Mouse (Mus musculus): ENCODE results near the gene Myo5c.

The Myo5c gene

DNA sequence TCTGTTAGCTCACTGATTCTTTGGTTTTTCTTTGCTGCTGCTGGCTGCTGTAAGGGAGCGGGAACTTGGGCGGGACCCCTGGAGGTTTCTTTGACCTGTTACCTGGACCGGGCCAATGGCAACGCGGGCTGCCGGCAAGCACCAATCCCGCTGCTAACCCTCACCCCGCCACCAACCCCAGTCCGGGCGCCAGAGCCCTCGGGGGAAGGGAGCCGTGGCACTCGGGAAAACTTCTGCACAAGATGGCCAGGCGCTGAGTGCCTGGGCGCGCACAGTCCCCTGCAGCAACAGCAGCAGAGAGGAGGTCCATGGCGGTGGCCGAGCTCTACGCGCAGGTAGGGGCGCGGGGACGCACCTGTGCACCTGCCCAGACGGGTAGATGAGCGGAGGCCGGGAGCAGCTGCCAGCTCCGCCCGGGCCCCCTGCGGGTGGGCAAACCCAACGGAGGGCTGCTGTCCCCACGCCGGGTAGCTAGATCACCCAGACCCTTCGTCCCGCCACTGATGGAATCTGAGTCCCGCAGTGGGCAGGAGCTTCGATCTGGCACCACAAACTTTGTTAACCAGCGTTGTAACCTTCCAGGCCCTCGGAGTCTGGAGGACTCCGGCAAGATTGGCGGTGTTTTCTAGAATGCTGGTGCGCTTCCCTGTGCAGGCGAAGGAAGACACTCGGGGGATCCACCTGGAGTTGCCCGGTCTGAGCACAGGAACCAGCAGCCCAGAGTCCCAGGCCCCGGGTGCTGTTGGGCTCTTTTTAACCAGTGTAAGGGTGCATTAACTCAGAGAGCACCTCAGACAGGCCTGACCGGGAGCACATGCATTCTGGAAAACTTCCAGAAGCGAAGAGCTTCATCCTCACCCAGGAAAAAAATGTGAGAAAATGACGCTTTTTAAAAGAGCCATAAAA is at the start of gene Myo5c:
Gene Myo5c (plus strand): TSS at position 180 of the 906 bp plus-strand sequence.
- DNase-seq, result peak; percentile 11

- DNase-seq, result no peak
Observed at GRCm38 (mm10) chr9:75187646-75188260, 44.1 kb upstream of the Myo5c start.

- DNase-seq, result no peak
Observed at GRCm38 (mm10) chr9:75193858-75194257, 38.0 kb upstream of the Myo5c start.

GRCm38 (mm10) chr9:75196335-75196734 is 35.5 kb upstream of the Myo5c start:
- DNase-seq, result no peak

DNA sequence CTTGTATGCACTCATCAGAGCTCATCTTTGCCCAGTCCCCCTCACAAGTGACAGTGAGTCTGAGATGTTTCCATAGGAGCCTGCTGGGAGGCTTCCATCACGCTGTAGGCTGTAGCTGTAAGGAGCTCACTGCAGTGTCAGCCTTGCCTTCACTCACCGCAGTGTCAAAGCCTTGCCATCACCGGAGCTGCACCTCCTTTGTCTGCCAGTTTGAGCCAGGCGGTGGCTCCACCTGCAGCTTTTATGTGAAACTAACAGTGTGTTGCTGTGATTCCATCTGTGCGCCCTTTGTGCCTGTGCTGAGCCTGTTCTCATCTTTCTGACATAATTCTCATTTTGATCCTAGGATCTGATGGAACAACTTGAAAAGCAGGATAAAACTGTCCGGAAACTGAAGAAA is 34.5 kb upstream of the Myo5c start:
- peak; percentile 9 for DNase-seq

DNA sequence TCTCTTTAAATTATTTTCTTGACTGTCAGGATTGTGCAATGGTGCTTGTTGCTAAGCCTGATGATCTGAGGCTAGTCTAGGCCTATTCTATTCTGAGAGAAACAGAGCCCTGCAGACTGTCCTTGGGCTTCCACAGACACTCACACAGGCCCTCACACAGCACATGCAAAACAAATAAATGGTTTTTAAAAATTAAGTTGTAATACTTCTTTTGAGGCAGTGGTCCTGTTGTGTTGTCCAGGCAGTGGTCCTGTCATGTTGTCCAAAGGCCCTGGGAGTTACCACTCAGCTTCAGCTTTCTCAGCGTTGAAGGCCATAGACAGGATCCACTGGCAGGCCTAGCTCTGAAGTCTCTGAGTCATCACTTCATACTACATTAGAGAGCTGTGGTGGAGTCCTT is 30.3 kb upstream of the Myo5c start:
- DNase-seq, result no peak

DNA sequence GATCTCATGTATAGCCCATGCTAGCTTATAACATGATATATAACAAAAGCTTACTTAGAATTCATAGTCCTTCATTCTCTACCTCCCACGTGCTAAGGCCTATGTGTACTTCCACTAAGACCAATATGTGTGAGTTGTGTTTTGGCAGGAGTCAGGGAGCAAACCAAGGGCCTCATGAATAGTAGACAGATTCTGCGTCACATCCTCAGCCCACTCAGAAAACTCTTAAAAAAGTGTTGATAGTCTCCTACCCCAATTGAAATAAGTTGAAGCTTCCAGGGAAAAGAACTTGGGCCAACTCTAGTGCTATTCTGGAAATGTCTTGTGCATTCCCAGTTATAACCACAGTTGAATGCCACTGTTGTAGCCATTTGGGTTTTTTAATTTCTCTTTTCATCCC is 29.8 kb upstream of the Myo5c start:
- DNase-seq, result no peak

DNA sequence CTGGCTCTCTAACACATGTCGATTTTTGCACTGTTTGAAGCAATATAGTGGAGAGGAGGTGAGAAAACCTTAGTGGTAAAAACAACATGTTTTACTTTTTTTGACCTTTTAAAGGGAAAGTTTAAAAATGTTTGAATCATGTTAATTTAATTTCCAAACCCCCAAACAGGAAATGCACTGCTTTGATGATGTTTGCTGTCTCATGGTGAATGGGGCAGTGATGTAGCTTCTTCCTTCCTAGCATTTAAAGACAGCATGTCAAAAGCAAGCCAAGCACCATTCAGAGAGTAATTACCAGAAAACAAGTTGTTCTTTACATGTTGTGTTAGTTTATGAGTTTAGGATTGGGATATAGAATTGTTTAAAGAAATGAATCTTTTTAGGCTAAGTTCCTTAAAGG is 22.6 kb upstream of the Myo5c start:
- no peak for DNase-seq

- DNase-seq, result no peak
Observed at GRCm38 (mm10) chr9:75210269-75210668, 21.6 kb upstream of the Myo5c start.

DNA sequence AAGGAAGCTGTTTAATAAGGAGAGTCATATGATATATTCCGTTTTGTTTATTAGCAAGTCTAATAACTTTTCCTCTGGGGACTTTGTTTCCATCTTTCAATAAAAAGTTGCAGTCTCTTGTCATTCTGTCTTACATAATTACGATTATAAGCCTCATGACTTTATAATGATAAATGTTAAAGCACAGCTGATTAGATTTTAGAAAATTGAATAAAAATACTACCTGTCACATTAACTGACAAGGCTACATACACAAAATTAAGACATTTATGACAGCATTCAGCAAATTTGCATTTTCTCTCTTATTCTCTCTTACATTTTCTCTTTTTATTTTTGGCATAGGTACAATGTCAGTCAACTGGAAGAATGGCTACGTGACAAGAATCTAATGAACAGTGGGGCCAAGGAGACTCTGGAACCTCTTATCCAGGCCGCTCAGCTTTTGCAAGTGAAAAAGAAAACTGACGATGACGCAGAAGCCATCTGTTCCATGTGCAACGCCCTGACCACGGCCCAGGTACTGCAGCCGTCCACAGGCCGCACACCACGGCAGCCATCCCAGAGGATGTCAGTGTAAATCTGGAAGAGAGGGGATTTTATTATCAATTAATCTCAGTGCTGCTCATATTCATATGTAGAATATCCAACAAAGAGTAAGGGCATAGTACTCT is 16.9 kb upstream of the Myo5c start:
- DNase-seq, result no peak

DNA sequence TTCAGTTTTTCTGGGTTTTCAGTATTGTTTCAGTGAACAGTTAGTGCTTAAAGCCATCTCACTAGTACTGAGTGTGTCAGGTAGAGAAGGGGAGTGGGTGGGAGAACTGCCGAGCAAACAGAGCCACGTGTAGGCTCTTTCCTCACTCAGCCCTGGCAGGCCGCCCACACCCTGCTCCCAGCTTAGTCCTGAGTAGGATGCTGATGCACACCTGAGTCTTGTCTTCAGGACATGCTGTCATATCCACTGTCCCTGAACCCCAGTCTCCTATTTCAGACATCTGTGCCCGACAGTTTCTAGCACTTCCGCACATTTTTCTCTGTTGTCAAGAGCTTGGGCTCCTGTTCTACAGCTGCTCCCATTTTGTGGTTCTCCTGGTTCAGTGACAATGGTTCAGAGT is 11.9 kb upstream of the Myo5c start:
- DNase-seq, result no peak

GRCm38 (mm10) chr9:75221420-75222287 is 10.2 kb upstream of the Myo5c start:
- peak; percentile 19 for DNase-seq

GRCm38 (mm10) chr9:75232860-75233259 is 1.0 kb downstream of the Myo5c start:
- DNase-seq, result no peak

- DNase-seq, result no peak
Observed at GRCm38 (mm10) chr9:75234271-75234741, 2.5 kb downstream of the Myo5c start.

DNA sequence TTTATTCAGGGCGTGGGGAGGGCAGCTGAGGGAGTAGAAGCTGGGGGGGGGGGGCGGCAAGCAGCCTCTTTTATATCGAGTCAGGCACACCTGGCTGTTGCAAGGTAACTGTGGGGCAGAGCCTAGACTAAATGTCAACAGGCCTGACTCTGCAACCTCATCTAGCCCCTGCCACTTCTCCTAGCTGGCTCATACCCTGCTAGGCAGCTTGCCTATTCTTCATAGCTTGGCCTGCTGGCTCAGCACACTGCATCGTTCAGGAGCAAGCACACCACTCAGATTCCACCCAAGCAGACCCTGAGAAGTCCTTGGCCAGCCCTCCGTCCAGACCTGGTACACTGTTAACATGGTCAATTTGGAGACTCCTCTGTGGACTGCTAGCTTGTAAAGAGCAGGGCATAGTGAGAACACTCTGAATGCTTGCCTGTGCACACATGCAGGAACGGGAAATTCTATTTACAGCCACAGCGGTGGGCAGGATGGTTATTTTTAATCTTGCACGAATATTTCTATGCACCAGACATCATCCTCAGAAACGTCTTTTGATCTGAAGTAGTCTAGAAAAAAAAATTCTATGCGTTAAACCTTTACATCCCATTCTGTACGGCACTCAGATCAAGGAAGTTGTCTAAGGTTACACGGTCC is 3.3 kb downstream of the Myo5c start:
- DNase-seq, result no peak

- DNase-seq, result no peak
Observed at GRCm38 (mm10) chr9:75235696-75236095, 3.9 kb downstream of the Myo5c start.

- no peak for DNase-seq
Observed at GRCm38 (mm10) chr9:75236416-75237308, 4.8 kb downstream of the Myo5c start.

DNA sequence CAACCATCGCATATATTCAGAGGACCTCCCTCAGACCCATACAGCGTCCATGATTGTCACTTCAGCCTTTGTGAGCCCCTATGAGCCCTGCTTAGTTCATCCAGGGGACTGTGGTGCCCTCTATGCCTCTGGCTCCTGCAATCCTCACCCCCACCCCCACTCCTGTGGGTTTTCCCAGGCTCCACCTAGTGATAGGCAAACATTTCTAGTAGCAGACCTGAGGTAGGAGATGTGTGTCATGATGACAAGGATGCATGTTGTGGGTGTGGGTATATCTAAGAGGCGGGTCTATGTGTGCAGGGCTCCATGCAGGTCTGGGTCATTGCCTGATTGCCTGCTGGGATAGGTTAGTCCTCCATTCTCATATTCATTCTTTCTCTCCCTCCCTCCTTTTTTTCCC is 6.4 kb downstream of the Myo5c start:
- DNase-seq, result no peak

GRCm38 (mm10) chr9:75243052-75243451 is 11.2 kb downstream of the Myo5c start:
- no peak for DNase-seq

DNA sequence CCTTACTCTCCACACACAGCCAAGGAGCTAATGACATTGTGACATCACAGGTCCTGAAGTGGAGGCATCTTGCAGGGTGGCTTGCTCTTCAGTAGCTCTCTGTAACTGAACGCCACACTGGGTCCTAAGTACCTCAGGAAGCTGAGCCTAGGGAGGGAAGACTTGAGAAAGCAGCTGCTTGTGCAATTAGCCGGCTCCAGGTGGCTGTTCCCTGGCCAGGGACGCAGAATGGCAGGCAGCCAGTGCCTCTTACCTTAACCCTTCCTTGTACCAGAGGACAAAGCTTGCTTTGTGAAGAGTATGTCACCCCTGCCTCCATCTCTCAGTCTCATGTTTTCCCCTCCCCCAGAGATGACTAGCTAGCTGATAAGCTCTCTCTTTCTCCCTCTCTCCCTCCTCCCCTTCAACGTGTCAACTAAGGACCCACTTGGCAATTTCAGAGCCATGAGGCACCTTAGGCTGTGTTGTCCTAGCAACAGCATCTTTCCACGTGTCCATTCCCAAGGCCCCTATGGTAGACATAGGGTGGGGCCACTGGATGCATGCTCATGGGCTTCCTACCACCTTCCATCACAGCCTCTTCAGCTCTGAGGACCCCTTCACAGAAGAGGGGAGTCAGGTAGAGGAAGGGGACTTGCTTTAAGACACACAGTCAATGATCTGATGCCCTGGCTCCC is 12.0 kb downstream of the Myo5c start:
- no peak for DNase-seq
